Mouse (Mus musculus): ENCODE results near the gene Fcgrt. TPM values are rescaled to one million over a fixed set of nuclear protein-coding genes. Genes with fewer than 3 reads are reported as not detected.
"Not testable (repeated sequence)": the region's sequence is repeated elsewhere in the genome, so short reads cannot be mapped to it uniquely, and the experiment has no call there.

Fcgrt gene
- polyA plus RNA-seq, 1 experiment from 2014 or later, result 22.2 TPM

DNA sequence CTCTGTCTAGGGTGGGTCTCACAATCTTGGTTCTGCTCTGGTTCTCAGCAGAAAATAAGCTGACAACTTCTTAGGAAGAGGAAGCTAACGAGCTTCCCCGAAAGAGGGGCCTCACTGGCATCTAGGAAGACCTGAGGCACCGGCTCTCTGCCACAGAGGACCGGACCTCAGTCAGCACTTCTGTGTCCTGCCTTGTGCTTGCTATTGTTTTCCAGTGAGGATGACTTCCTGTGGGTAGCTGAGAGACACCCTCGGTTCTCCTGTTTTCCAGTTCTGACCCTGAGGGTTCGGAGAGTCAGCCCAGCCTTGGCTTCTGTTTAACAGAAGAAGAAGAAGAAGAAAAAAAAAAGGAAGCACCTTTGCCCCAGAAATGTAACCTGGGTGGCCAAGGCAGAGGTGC lies 6.2 kb downstream of the Fcgrt start:
- CTCF ChIA-PET, result interaction anchor here (0.9 kb wide), 1 partner anchor 15 kb away, joined by 3 read pairs; no protein-coding TSS in a partner anchor
- no peak for TF ChIP-seq CTCF (IDR thresholded peaks at IDR 0.05)
- ATAC-seq (no peak), DNase-seq (ENCODE audit: low read depth, low spot score) (no peak)
- in situ Hi-C loops (cut with MboI; ENCODE audit: low pct_unique_long_range_greater_than_20kb), result no loop called here
- POLR2A ChIA-PET, result no interaction called here
- H3K27me3 ChIP-seq, result no peaks in the 10 kb centered on the region

GRCm38 (mm10) chr7:45095965-45096364 lies 7.7 kb downstream of the Fcgrt start:
- CTCF ChIA-PET; H3K27me3 ChIP-seq; POLR2A ChIA-PET; in situ Hi-C loops (cut with MboI; ENCODE audit: low pct_unique_long_range_greater_than_20kb); ATAC-seq; DNase-seq (ENCODE audit: low read depth, low spot score): not testable (repeated sequence)

DNA sequence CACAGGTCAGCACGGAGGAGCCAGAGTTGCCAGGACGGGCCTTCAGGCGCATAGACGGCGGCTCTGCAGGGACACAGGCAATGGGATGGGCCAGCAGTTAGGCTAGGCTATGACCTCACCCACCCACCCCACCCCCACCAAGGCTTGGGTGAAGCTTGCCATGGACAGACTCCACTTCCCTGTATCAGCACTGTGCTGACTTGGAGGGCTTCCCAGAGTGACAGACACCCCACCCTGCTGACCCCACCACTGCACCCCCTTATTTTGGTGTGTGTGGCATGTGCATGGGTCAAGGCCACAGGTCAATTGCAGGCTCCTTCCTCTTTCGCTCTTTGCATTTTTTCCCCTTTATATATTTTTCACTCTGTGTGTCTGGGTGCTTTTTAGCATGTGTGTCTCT lies 8.3 kb downstream of the Fcgrt start:
- TF ChIP-seq CTCF (IDR thresholded peaks at IDR 0.05), result no peak
- ATAC-seq, result no peak
- POLR2A ChIA-PET, result interaction anchor here (0.5 kb wide), 1 partner anchor 80 kb away, joined by 4 read pairs; no protein-coding TSS in a partner anchor
- in situ Hi-C loops (cut with MboI; ENCODE audit: low pct_unique_long_range_greater_than_20kb), result no loop called here
- no peaks in the 10 kb centered on the region for H3K27me3 ChIP-seq
- CTCF ChIA-PET, result no interaction called here
- no peak for DNase-seq (ENCODE audit: low read depth, low spot score)

DNA sequence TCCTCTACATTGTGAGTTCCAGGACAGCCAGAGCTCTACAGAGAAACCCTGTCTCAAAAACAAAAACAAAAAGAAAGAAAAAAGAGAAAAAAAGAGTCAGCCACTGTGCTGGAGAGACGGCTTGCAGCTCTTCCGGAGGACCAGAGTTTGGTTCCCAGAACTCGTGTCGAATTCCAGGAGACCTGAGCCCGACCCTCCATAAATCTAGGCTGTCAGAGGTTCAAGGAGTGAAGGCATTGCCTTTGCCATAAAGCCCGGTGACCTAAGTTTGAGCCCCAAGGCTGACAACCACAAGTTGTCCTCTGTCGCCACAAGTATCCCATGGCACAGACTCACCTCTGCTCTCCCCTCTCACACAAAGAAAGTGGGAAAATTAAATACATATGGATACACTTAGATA lies 9.5 kb downstream of the Fcgrt start:
- TF ChIP-seq CTCF (IDR thresholded peaks at IDR 0.05), result no peak
- no peak for DNase-seq (ENCODE audit: low read depth, low spot score)
- ChIA-PET CTCF (no interaction called here), POLR2A (interaction anchor here (1.2 kb wide), 1 partner anchor 10 kb away, joined by 3 read pairs; no protein-coding TSS in a partner anchor)
- in situ Hi-C loops (cut with MboI; ENCODE audit: low pct_unique_long_range_greater_than_20kb), result no loop called here
- H3K27me3 ChIP-seq, result no peaks in the 10 kb centered on the region
- no peak for ATAC-seq

- CTCF ChIA-PET, result no interaction called here
- in situ Hi-C loops (cut with MboI; ENCODE audit: low pct_unique_long_range_greater_than_20kb), result no loop called here
- no peak for DNase-seq (ENCODE audit: low read depth, low spot score)
- POLR2A ChIA-PET, result interaction anchor here (1.2 kb wide), 1 partner anchor 9 kb away, joined by 3 read pairs; no protein-coding TSS in a partner anchor
- no peak for ATAC-seq
- no peak for TF ChIP-seq CTCF (IDR thresholded peaks at IDR 0.05)
- H3K27me3 ChIP-seq, result no peaks in the 10 kb centered on the region
These were observed 10.1 kb downstream of the Fcgrt start for GRCm38 (mm10) chr7:45093516-45093905.

- ATAC-seq (no peak), DNase-seq (ENCODE audit: low read depth, low spot score) (no peak)
- H3K27me3 ChIP-seq, result no peaks in the 10 kb centered on the region
- ChIA-PET POLR2A (interaction anchor here (1.2 kb wide), 1 partner anchor 9 kb away, joined by 3 read pairs; no protein-coding TSS in a partner anchor), CTCF (no interaction called here)
- in situ Hi-C loops (cut with MboI; ENCODE audit: low pct_unique_long_range_greater_than_20kb), result no loop called here
- no peak for TF ChIP-seq CTCF (IDR thresholded peaks at IDR 0.05)
These were observed 10.7 kb downstream of the Fcgrt start for GRCm38 (mm10) chr7:45092828-45093515.

DNA sequence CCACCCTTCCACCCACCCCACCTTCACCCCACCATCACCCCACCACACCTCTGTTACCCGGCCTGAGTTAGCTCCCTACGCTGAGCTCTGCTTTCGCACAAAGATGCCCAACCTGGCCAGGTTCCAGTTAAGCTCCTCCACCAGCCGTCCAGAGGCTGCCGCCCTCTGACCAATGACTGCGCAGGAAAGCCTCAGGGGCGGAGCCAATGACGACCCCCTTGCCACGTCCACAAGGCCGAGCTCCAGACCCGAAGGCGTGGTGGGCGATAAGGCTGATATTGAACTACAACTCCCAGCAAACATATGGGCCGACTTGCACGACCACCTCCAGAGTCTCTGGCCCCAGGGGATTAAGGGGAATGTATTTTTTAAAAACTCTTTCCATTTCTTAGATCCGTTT lies 11.6 kb downstream of the Fcgrt start, which contains the start of gene Rcn3:
Gene Rcn3, minus strand, starts transcription at position 174 of the 400 bp plus-strand sequence.
- ATAC-seq (no peak), DNase-seq (ENCODE audit: low read depth, low spot score) (no peak)
- TF ChIP-seq CTCF (IDR thresholded peaks at IDR 0.05), result no peak
- ChIA-PET POLR2A (no interaction called here), CTCF (interaction anchor here (1.2 kb wide), 1 partner anchor 24 kb away, joined by 5 read pairs; no protein-coding TSS in a partner anchor)
- in situ Hi-C loops (cut with MboI; ENCODE audit: low pct_unique_long_range_greater_than_20kb), result no loop called here
- H3K27me3 ChIP-seq, result no peaks in the 10 kb centered on the region

DNA sequence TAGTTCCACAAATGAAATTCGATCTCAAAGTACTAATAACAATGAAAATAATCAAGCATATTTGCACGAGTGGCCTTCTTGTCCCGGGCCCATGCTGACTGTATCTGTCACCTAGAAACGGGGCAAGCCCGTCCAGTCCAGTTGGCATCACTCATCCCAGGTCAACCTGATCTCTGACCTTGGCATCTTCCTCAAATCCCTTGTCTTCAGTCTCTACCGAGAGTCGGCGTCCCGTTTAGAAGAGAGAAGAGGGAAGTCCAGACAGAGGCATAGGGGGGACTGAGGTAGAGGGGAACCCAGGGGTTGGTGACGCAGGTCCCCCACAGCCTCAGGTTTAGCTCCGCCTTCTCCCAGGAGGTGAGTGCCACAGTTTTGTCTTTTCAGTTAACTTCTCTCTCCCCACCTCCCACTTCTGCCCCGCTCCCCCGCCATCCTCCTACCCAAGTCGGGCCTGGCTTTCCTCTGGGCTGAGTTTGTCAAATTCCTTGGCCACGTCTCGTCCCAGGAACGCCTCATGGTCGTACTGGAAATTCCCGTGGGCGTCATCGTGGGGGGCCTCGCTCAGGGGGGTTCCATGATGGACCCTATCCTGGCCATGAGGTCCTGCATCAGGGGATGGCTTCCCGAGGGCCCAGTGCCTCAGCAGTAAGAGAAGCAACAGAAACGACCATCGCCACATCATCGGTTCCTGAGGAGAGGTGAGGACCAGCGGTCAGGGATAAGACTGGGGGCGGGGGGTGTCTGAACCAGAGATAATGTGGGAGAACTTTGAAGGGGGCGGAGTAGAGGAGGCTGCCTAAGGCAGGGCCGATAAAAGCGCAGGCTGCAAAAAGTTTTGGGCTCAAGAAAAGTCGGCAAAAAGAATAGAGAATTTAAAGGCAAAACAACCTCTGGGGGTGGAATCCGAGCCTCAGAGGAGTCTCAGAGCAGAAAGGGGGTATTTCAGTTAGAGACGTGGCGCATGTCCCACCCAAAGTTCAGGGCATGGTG lies 12.4 kb downstream of the Fcgrt start:
- ATAC-seq, result no peak
- no peak for DNase-seq (ENCODE audit: low read depth, low spot score)
- in situ Hi-C loops (cut with MboI; ENCODE audit: low pct_unique_long_range_greater_than_20kb), result no loop called here
- no peak for TF ChIP-seq CTCF (IDR thresholded peaks at IDR 0.05)
- no peaks in the 10 kb centered on the region for H3K27me3 ChIP-seq
- ChIA-PET CTCF (interaction anchor here (1.2 kb wide), 1 partner anchor 23 kb away, joined by 5 read pairs; no protein-coding TSS in a partner anchor), POLR2A (no interaction called here)

DNA sequence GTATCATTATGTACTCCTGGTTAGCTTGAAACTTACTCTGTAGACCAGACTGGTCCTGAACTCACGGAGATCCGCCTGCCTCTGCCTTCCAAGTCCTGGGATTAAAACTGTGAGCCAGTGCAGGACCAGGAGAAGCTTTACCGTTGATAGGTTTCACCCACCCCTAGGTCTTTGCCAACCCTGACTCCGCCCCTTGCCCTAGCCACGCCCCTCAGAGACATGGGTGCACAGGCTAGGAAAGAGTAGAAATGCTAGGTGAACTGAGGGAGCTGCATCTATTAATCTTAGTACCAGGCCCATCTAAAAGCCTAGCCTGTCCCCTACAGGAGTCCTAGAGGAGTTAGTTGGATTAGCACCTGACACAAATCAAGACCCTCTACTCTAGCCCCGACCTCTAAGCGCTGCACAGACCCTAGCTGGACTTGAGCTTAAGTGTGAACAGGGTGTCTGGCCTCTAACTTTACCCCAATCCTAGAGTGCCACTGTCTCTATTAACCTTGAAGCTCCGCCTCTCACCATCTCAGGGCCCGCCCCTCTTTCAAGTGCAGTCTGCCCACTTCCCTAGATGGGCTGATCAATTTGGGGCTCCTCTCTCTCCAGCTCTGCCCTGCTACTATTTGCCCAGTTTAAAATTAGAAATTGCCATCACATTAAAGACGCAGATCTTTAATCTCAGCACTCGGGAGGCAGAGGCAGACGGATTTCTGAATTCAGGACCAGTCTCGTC lies 13.2 kb downstream of the Fcgrt start:
- ChIA-PET POLR2A (no interaction called here), CTCF (no interaction called here)
- DNase-seq (ENCODE audit: low read depth, low spot score), result no peak
- in situ Hi-C loops (cut with MboI; ENCODE audit: low pct_unique_long_range_greater_than_20kb), result no loop called here
- no peak for ATAC-seq
- no peak for TF ChIP-seq CTCF (IDR thresholded peaks at IDR 0.05)
- H3K27me3 ChIP-seq, result no peaks in the 10 kb centered on the region

DNA sequence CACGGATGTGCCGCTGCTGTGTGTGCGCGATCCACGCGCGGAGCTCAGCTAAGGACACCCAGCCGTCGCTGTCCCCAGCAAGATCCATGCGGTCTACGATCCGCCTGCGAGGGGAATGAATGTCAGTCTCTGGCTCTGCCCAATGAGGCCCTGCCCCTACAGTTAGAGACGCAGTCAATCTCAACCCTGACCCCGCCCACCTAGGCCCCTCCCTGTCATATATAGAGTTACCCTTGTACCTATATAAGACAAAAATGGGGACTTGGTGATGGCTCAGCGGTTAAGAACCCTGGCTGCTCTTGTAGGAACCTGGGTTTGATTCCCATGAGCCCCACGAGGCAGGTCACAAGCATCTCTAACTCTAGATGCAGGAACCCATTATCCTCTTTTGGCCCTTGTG lies 15.1 kb downstream of the Fcgrt start:
- ChIA-PET CTCF (no interaction called here), POLR2A (no interaction called here)
- ATAC-seq (no peak), DNase-seq (ENCODE audit: low read depth, low spot score) (no peak)
- no peak for TF ChIP-seq CTCF (IDR thresholded peaks at IDR 0.05)
- in situ Hi-C loops (cut with MboI; ENCODE audit: low pct_unique_long_range_greater_than_20kb), result loop anchor here (5.0 kb wide), 1 partner anchor 34 kb away; the partner anchor contains the start of gene Rps11
- H3K27me3 ChIP-seq, result no peaks in the 10 kb centered on the region
